Mouse (Mus musculus) limb, embryonic 14.5 days (tissue): ENCODE measurements at regions not wholly inside any gene's neighbourhood (a gene's known extent, or its start where the extent isn't known, plus 50 kb on each side); places are given as distances from the start of the nearest gene placed in this dataset.

Experiments
- ATAC-seq: fragments of 200-750 bp; cut with Nextera tagmentation; 2 replicates; pipeline ENCODE4 v1.8.0; 2017; ENCODE audit warnings: low read depth, moderate number of reproducible peaks, moderate TSS enrichment; ENCODE audit not compliant: low FRiP score
- DNase-seq: peaks from one replicate; pipeline ENCODE4 v3.0.0-alpha.2; 2015; ENCODE audit warnings: low spot score
- H3K27ac ChIP-seq: fragments of 300-500 bp; sonication (generic); replicated peaks from 2 replicates; pipeline ENCODE4 v1.5.1; 2014; ENCODE audit warnings: low read depth, mild to moderate bottlenecking, low read length, moderate library complexity, mixed read lengths
- H3K27me3 ChIP-seq: fragments of 300-500 bp; sonication (generic); 2 replicates; pipeline ENCODE4 v1.6.1; 2014; ENCODE audit warnings: low read length, mixed read lengths; ENCODE audit not compliant: control insufficient read depth, insufficient read depth
- H3K36me3 ChIP-seq: fragments of 300-500 bp; sonication (generic); 2 replicates; pipeline ENCODE4 v1.6.1; 2014; ENCODE audit warnings: mild to moderate bottlenecking, low read length, moderate library complexity, mixed read lengths; ENCODE audit not compliant: control insufficient read depth, insufficient read depth
- H3K4me1 ChIP-seq: fragments of 300-500 bp; sonication (generic); 2 replicates; pipeline ENCODE4 v1.6.1; 2014; ENCODE audit warnings: antibody characterized with exemption, low read length, mixed read lengths; ENCODE audit not compliant: control insufficient read depth, insufficient read depth
- H3K4me2 ChIP-seq: fragments of 300-500 bp; sonication (generic); replicated peaks from 2 replicates; pipeline ENCODE4 v1.6.1; 2014; ENCODE audit warnings: low read depth, mild to moderate bottlenecking, low read length, moderate library complexity; ENCODE audit not compliant: severe bottlenecking
- H3K4me3 ChIP-seq: fragments of 300-500 bp; sonication (generic); replicated peaks from 2 replicates; pipeline ENCODE4 v1.5.1; 2014; ENCODE audit warnings: low read length
- H3K9ac ChIP-seq: fragments of 300-500 bp; sonication (generic); 2 replicates; pipeline ENCODE4 v1.6.1; 2014; ENCODE audit warnings: mild to moderate bottlenecking, low read depth, low read length, moderate library complexity; ENCODE audit not compliant: severe bottlenecking
- H3K9me3 ChIP-seq: fragments of 300-500 bp; sonication (generic); 2 replicates; pipeline ENCODE4 v1.6.1; 2016; ENCODE audit warnings: low read length; ENCODE audit not compliant: control insufficient read depth
- POLR2A ChIP-seq: fragments of 200-500 bp; IDR thresholded peaks from 2 replicates; pipeline ENCODE4 v1.8.0; 2012; ENCODE audit warnings: inconsistent platforms, mild to moderate bottlenecking, moderate library complexity, borderline replicate concordance; ENCODE audit not compliant: insufficient read depth, insufficient read length; ENCODE audit errors: extremely low read depth
- WGBS: fragments of 180-500 bp; shearing (Covaris S2); extraction: QIAGEN DNeasy Blood & Tissue Kit; methylation state at CpG from one replicate; pipeline ENCODE4 v1.1.7; 2014; 5-methylcytosine and 5-hydroxymethylcytosine counted together

DNA sequence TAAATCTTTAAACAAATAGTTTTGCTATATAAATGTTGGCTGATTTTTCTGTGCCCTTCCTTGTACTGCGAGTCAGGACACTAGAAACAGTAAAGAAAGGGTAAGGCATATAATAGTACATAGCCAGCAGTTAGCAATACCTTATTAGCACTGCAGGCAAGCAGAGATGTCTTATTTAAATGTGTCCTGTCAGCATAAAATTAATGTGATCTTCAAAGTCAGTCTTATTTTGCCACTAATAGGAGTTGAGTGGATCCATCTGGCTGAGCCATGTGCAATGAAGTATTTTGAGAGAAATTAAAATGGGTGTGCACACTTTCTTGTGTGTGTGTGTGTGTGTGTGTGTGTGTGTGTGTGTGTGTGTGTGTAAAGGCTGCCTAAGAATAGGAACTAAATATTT, 1129.3 kb downstream of the Flrt2 start:
- Histone ChIP-seq H3K4me2 (no peak overlapping the region), H3K9me3 (no peaks in the 10 kb centered on the region), H3K36me3 (no peaks in the 10 kb centered on the region), H3K4me3 (no peak overlapping the region), H3K9ac (no peak overlapping the region), H3K27me3 (no peaks in the 10 kb centered on the region), H3K4me1 (no peaks in the 10 kb centered on the region), H3K27ac (no peak overlapping the region)
- DNase-seq (no peak), ATAC-seq (no peak)
- 19% methylated on average over 1 of the region's 1 CpGs for WGBS
- TF ChIP-seq POLR2A, result no peak

DNA sequence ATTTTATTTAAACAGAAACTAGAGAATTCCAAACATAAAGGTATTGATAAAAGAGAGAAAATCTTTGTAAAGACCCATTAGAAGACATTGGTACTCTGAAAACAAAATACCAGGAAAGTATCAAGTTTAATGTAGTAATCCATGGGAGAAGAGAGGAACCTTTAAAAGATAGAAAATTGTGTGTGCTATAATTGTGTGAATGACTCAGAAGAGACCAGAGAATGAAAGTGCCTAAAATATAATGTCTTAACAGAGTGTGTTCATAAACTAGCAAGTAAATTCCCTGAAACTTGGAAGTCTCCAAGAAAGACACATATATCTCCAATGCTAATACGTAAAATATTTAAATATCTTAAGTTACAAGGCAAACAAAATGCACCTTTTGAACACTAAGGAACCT, 1136.4 kb downstream of the Flrt2 start:
- Histone ChIP-seq H3K4me1 (no peaks in the 10 kb centered on the region), H3K4me2 (no peak overlapping the region), H3K27ac (no peak overlapping the region), H3K27me3 (no peaks in the 10 kb centered on the region), H3K36me3 (no peaks in the 10 kb centered on the region), H3K4me3 (no peak overlapping the region), H3K9ac (no peak overlapping the region), H3K9me3 (no peaks in the 10 kb centered on the region)
- WGBS, result 89% methylated on average over 1 of the region's 1 CpGs
- ATAC-seq (no peak), DNase-seq (no peak)
- TF ChIP-seq POLR2A, result no peak
